Mouse (Mus musculus) liver, embryonic 14.5 days (tissue): ENCODE measurements around the gene Ppp1r15a.

Experiments
- CTCF ChIP-seq: IDR thresholded peaks from 2 replicates; pipeline ENCODE4 v1.5.1; 2016; ENCODE audit warnings: antibody characterized with exemption, low read depth, control low read depth
- EP300 ChIP-seq: IDR thresholded peaks from 2 replicates; pipeline ENCODE4 v1.6.1; 2016; ENCODE audit warnings: antibody characterized with exemption, low read depth

GRCm38 (mm10) chr7:45490822-45491221 is 35.2 kb downstream of the Ppp1r15a start:
- TF ChIP-seq CTCF = no peak
- TF ChIP-seq EP300 = no peak
